Mouse (Mus musculus) heart, embryonic 16.5 days (tissue): Measurements from ENCODE around the gene Fdxr. TPM values are rescaled to one million over a fixed set of nuclear protein-coding genes. Genes with fewer than 3 reads are reported as not detected.

ENCODE experiments used
- ATAC-seq: fragments of 200-750 bp; cut with Nextera tagmentation; replicated peaks from 2 replicates; pipeline ENCODE4 v1.8.0; 2017; ENCODE audit warnings: moderate number of reproducible peaks; ENCODE audit not compliant: insufficient read depth, low FRiP score; ENCODE audit errors: extremely low read depth
- H3K27ac ChIP-seq: fragments of 300-500 bp; sonication (generic); 2 replicates; pipeline ENCODE4 v1.5.1; 2014; ENCODE audit warnings: mild to moderate bottlenecking, low read length, control low read depth, moderate library complexity
- H3K27me3 ChIP-seq: fragments of 300-500 bp; sonication (generic); 2 replicates; pipeline ENCODE4 v1.6.1; 2014; ENCODE audit warnings: low read length, mixed read lengths; ENCODE audit not compliant: control insufficient read depth, insufficient read depth
- H3K36me3 ChIP-seq: fragments of 300-500 bp; sonication (generic); 2 replicates; pipeline ENCODE4 v1.6.1; 2014; ENCODE audit not compliant: control insufficient read depth, insufficient read depth
- H3K4me1 ChIP-seq: fragments of 300-500 bp; sonication (generic); 2 replicates; pipeline ENCODE4 v1.6.1; 2014; ENCODE audit warnings: low read length, mixed read lengths; ENCODE audit not compliant: control insufficient read depth, insufficient read depth
- H3K4me2 ChIP-seq: fragments of 300-500 bp; sonication (generic); 2 replicates; pipeline ENCODE4 v1.6.1; 2014; ENCODE audit warnings: low read depth, mild to moderate bottlenecking, control low read depth, low read length
- H3K4me3 ChIP-seq: fragments of 300-500 bp; sonication (generic); 2 replicates; pipeline ENCODE4 v1.5.1; 2014; ENCODE audit warnings: mild to moderate bottlenecking, control low read depth, low read length
- H3K9ac ChIP-seq: fragments of 300-500 bp; sonication (generic); 2 replicates; pipeline ENCODE4 v1.6.1; 2014; ENCODE audit warnings: low read length, control low read depth
- H3K9me3 ChIP-seq: fragments of 300-500 bp; sonication (generic); replicated peaks from 2 replicates; pipeline ENCODE4 v1.6.1; 2016; ENCODE audit warnings: low read length; ENCODE audit not compliant: control insufficient read depth
- WGBS: fragments of 180-500 bp; shearing (Covaris S2); extraction: QIAGEN DNeasy Blood & Tissue Kit; methylation state at CpG from one replicate; pipeline ENCODE4 v1.1.7; 2014; 5-methylcytosine and 5-hydroxymethylcytosine counted together
- polyA plus RNA-seq: library from polyadenylated mRNA; unstranded; fragments of >200 nt; fragmentation: Nextera tagmentation; extraction: Ambion mirVana; gene quantifications from 2 replicates; pipeline ENCODE4 v1.2.1, GENCODE M21; 2015

Gene Fdxr
- polyA plus RNA-seq = 14.2 and 14.7 TPM in 2 replicates

DNA sequence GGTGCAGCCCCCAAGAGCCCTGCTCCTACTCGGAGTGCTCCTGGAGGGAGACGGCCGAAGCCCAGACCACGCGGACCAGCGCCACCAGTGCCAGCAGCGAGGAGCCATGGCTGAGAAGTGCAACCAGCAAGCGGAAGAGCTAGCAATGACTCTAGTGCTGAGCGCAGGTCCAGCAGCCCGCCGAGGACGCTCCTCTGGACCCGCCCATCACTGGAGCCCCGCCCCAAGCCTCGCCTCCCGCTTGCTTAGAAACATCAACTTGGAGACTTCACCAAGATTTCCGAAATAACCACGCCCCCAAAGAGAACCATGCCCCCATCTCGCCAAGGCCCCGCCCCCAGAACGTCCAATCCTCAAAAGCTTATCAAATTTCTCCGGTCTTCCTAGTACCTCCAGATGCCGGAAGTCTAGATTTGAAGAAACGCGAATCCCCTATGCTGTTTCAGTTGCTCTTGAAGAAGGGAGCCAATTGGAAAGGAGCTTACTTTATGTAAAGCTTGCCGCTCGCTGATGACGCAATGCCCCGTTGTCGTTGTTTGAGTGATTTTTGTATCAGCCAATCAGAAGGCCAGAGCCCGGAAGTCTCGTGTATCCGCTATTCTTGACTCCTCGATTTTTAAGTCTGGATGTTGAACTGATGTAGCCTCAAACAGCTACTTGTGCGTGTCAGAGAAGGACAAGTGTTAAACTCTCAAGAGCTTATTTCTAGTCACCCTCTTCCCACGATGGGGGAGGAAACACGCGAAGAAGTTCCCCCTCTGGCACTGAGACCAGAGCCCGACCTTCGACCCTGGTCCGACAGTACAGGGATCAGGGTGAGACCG, at the start of gene Fdxr:
Gene Fdxr, minus strand, starts transcription at position 271 of the 824 bp plus-strand sequence.
- peak within 1 kb of the TSS; percentile 86 for H3K9ac ChIP-seq
- peak within 1 kb of the TSS; percentile 85 for H3K4me2 ChIP-seq
- under 1% methylated on average over 42 of the region's 42 CpGs for WGBS
- no peaks in the 10 kb centered on the region for H3K27me3 ChIP-seq
- no peaks in the 10 kb centered on the region for H3K36me3 ChIP-seq
- peak; percentile 95 for ATAC-seq
- peak within 1 kb of the TSS; percentile 88 for H3K27ac ChIP-seq
- H3K9me3 ChIP-seq = no peaks in the 10 kb centered on the region
- H3K4me1 ChIP-seq = peaks cover 11% of the 10 kb centered on the region
- peak within 1 kb of the TSS; percentile 70 for H3K4me3 ChIP-seq

DNA sequence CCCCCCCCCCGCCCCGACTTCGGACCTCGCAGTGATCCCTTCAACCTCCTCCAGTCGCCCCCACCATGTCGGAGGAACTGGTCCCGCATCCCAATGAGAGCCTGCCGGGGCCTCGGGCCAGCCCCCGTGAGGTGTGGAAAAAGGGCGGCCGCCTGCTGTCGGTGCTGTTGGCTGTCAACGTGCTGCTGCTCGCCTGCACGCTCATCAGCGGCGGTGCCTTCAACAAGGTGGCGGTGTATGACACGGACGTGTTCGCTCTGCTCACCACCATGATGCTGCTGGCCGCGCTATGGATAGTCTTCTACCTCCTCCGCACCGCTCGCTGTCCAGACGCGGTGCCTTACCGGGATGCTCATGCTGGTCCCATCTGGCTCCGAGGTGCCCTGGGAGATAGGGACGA, 46.5 kb upstream of the Fdxr start:
- no peak for ATAC-seq
- 12% methylated on average over 32 of the region's 32 CpGs for WGBS
- peaks cover 78% of the 10 kb centered on the region for H3K27me3 ChIP-seq
- peaks cover 3% of the 10 kb centered on the region; the same call in 1 of the 2 replicates for H3K4me1 ChIP-seq
- H3K4me3 ChIP-seq = no peak overlapping the region
- H3K9me3 ChIP-seq = no peaks in the 10 kb centered on the region
- H3K9ac ChIP-seq = no peak overlapping the region
- H3K36me3 ChIP-seq = no peaks in the 10 kb centered on the region
- H3K4me2 ChIP-seq = no peak overlapping the region
- no peak overlapping the region for H3K27ac ChIP-seq

GRCm38 (mm10) chr11:115321906-115322693, 45.2 kb upstream of the Fdxr start, which contains the start of gene Ush1g:
TSS of gene Ush1g (minus strand) at chr11:115322041.
- H3K9ac ChIP-seq = no peak within 1 kb of the TSS
- no peak within 1 kb of the TSS for H3K27ac ChIP-seq
- no peak within 1 kb of the TSS for H3K4me3 ChIP-seq
- no peaks in the 10 kb centered on the region for H3K36me3 ChIP-seq
- ATAC-seq = peak; percentile 54; the same call in 1 of the 2 replicates
- WGBS = 4% methylated on average over 34 of the region's 35 CpGs
- H3K4me1 ChIP-seq = peaks cover 3% of the 10 kb centered on the region; the same call in 1 of the 2 replicates
- no peaks in the 10 kb centered on the region for H3K9me3 ChIP-seq
- peaks cover 87% of the 10 kb centered on the region for H3K27me3 ChIP-seq
- no peak within 1 kb of the TSS for H3K4me2 ChIP-seq

DNA sequence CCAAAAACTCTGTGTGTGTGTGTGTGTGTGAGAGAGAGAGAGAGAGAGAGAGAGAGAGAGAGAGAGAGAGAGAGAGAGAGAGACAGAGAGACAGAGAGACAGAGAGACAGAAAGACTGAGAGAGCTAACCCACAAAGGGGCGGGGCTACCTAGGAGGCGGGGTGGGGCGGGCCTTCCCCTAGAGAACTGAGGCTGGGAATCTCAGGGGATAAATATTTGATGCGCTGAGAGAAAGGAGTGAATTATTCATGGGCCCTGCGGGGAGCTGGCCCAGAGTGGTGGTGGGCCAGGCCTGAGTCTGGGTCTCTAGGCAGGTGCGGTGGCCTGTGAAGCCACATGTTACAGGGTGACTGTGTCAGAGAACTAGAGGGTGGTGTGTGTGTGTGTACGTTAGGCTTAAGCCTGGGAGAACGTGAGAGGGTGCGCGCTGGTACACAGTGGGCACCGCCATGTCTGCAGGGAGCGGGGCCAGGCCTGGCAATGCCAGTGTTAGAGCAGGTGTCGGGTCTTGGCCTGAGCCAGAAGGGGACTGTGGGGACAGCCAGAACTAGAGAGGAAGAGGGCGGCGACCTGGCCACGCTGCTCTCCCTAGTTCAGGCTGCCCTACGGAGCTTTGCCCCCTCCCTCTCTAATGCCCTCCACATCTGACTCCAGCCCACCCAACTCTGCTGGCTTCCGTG, 43.0 kb upstream of the Fdxr start:
- Histone ChIP-seq H3K4me3 (no peak overlapping the region), H3K36me3 (no peaks in the 10 kb centered on the region), H3K9me3 (no peaks in the 10 kb centered on the region), H3K9ac (no peak overlapping the region), H3K4me1 (peaks cover 3% of the 10 kb centered on the region; the same call in 1 of the 2 replicates), H3K27me3 (peaks cover 100% of the 10 kb centered on the region), H3K27ac (no peak overlapping the region), H3K4me2 (no peak overlapping the region)
- WGBS = 6% methylated on average over 17 of the region's 18 CpGs
- ATAC-seq = no peak

DNA sequence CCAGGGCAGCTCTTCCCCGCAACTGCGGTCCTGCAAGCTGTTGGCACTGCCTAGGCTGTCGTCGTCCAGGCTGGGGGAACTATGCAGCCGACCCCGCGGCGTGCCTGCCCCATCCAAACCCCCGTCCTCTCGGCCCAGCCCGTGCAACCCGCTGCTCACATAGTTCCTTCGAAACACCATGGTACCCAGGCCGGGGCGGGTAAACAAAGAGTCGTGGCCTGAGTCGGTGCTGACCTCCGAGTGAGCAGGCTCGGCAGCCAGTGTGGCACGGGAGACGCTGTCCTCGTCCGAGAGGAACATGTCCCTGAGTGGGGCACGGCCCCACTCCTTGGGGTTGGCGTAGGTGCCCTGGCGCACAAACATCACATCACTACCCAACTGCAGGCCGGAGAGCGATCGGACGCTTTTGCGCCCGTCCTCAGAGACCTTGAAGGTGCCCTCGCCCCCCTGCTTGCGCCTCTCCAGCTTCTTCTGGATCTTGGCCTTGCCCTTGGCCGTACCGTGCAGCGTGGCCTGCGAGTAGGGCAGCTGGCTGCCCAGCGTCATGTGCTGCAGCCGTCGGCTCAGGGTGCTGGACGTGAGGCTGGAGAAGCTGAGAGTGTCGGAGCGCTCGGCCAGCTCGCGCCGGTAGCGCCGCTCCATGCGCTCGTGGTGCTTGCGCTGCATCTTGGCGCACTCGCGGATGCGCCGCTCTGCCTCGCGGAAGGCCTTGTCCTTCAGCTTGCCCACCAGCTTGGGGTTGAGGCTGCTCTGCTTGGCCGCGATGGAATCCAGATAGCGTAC, 41.6 kb upstream of the Fdxr start:
- no peak for ATAC-seq
- Histone ChIP-seq H3K4me3 (no peak overlapping the region), H3K9ac (no peak overlapping the region), H3K4me1 (peaks cover 3% of the 10 kb centered on the region; the same call in 1 of the 2 replicates), H3K9me3 (no peaks in the 10 kb centered on the region), H3K4me2 (no peak overlapping the region), H3K27ac (no peak overlapping the region), H3K27me3 (peaks cover 96% of the 10 kb centered on the region), H3K36me3 (no peaks in the 10 kb centered on the region)
- WGBS = 7% methylated on average over 63 of the region's 63 CpGs

GRCm38 (mm10) chr11:115317204-115317603, 40.4 kb upstream of the Fdxr start:
- peaks cover 3% of the 10 kb centered on the region; the same call in 1 of the 2 replicates for H3K4me1 ChIP-seq
- peaks cover 89% of the 10 kb centered on the region for H3K27me3 ChIP-seq
- no peaks in the 10 kb centered on the region for H3K36me3 ChIP-seq
- H3K4me3 ChIP-seq = no peak overlapping the region
- no peak overlapping the region for H3K9ac ChIP-seq
- ATAC-seq = no peak
- WGBS = 65% methylated on average over 7 of the region's 7 CpGs
- H3K9me3 ChIP-seq = no peaks in the 10 kb centered on the region
- no peak overlapping the region for H3K4me2 ChIP-seq
- H3K27ac ChIP-seq = no peak overlapping the region

DNA sequence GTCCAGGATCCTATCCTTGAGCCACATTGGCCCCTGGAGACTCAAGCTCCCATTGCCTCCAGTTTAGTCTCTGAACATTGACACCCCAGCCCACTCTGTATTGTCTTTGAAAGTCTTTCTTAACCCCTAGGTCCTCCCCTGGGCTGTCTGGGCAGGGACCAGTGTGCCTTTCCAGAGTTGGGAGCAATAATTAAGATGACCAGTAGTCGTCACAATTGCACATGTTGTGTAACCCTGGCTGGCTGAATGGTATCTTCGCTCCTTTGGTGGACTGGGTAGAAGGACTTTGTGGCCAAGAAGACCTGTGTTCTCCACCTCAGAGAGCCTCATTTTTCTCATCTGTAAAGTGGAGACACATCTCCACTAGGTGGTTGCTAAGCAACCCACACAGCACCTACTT, 37.4 kb upstream of the Fdxr start:
- ATAC-seq = no peak
- Histone ChIP-seq H3K9me3 (no peaks in the 10 kb centered on the region), H3K36me3 (no peaks in the 10 kb centered on the region), H3K27ac (no peak overlapping the region), H3K4me1 (no peaks in the 10 kb centered on the region; the same call in 1 of the 2 replicates), H3K9ac (no peak overlapping the region), H3K4me2 (no peak overlapping the region), H3K27me3 (peaks cover 60% of the 10 kb centered on the region), H3K4me3 (no peak overlapping the region)
- WGBS = 40% methylated on average over 2 of the region's 2 CpGs

- H3K9me3 ChIP-seq = no peaks in the 10 kb centered on the region
- H3K4me3 ChIP-seq = no peak overlapping the region
- H3K27ac ChIP-seq = no peak overlapping the region
- peaks cover 6% of the 10 kb centered on the region; the same call in 1 of the 2 replicates for H3K27me3 ChIP-seq
- ATAC-seq = no peak
- 82% methylated on average over 1 of the region's 1 CpGs for WGBS
- peaks cover 7% of the 10 kb centered on the region for H3K4me1 ChIP-seq
- no peaks in the 10 kb centered on the region for H3K36me3 ChIP-seq
- no peak overlapping the region for H3K9ac ChIP-seq
- no peak overlapping the region for H3K4me2 ChIP-seq
Measured at GRCm38 (mm10) chr11:115308781-115309180, 31.9 kb upstream of the Fdxr start.
